Mouse (Mus musculus): Measurements from ENCODE around the gene Asap3.

- TF ChIP-seq CTCF (IDR thresholded peaks at IDR 0.05; ENCODE audit: extremely low read depth, insufficient read depth, low read length) (no peak), POLR2A (IDR thresholded peaks at IDR 0.05; ENCODE audit: extremely low read depth, insufficient read depth, low read length) (no peak)
Measured at GRCm38 (mm10) chr4:136220133-136220775, 14.1 kb downstream of the Asap3 start.

Data from cortical plate, adult 2 months (tissue).